Mouse (Mus musculus) stomach, postnatal 0 days (tissue): ENCODE measurements around the gene Stard13. TPM values are rescaled to one million over a fixed set of nuclear protein-coding genes. Genes with fewer than 3 reads are reported as not detected.

Experiments used
- ATAC-seq: fragments of 200-750 bp; cut with Nextera tagmentation; 2 replicates; pipeline ENCODE4 v1.8.0; 2017; ENCODE audit not compliant: low FRiP score, low TSS enrichment
- DNase-seq: peaks from one replicate; pipeline ENCODE4 v3.0.0-alpha.2; 2016; ENCODE audit warnings: low spot score
- H3K27ac ChIP-seq: fragments of 300-500 bp; sonication (generic); replicated peaks from 2 replicates; pipeline ENCODE4 v1.5.1; 2014; ENCODE audit warnings: mild to moderate bottlenecking, control low read depth
- H3K27me3 ChIP-seq: fragments of 300-500 bp; sonication (generic); 2 replicates; pipeline ENCODE4 v1.6.1; 2014; ENCODE audit warnings: low read length; ENCODE audit not compliant: control insufficient read depth, insufficient read depth
- H3K36me3 ChIP-seq: fragments of 300-500 bp; sonication (generic); 2 replicates; pipeline ENCODE4 v1.6.1; 2014; ENCODE audit warnings: low read length, mixed read lengths; ENCODE audit not compliant: control insufficient read depth, insufficient read depth
- H3K4me1 ChIP-seq: fragments of 300-500 bp; sonication (generic); replicated peaks from 2 replicates; pipeline ENCODE4 v1.6.1; 2014; ENCODE audit warnings: antibody characterized with exemption; ENCODE audit not compliant: control insufficient read depth, insufficient read depth
- H3K4me2 ChIP-seq: fragments of 300-500 bp; sonication (generic); replicated peaks from 2 replicates; pipeline ENCODE4 v1.6.1; 2014; ENCODE audit warnings: low read depth, mild to moderate bottlenecking, control low read depth, moderate library complexity
- H3K4me3 ChIP-seq: fragments of 300-500 bp; sonication (generic); 2 replicates; pipeline ENCODE4 v1.5.1; 2014; ENCODE audit warnings: low read depth, low read length, control low read depth
- H3K9ac ChIP-seq: fragments of 300-500 bp; sonication (generic); 2 replicates; pipeline ENCODE4 v1.6.1; 2014; ENCODE audit warnings: mild to moderate bottlenecking, low read length, control low read depth, mixed read lengths
- H3K9me3 ChIP-seq: fragments of 300-500 bp; sonication (generic); 2 replicates; pipeline ENCODE4 v1.6.1; 2016; ENCODE audit warnings: low read length; ENCODE audit not compliant: control insufficient read depth
- CTCF ChIP-seq: IDR thresholded peaks from 2 replicates; pipeline ENCODE4 v1.5.1; 2016; ENCODE audit warnings: antibody characterized with exemption, low read depth, mild to moderate bottlenecking, moderate library complexity
- EP300 ChIP-seq: optimal IDR thresholded peaks from 2 replicates; pipeline ENCODE3; 2016; ENCODE audit warnings: antibody characterized with exemption
- WGBS: fragments of 180-500 bp; shearing (Covaris S2); extraction: QIAGEN DNeasy Blood & Tissue Kit; methylation state at CpG from one replicate; pipeline ENCODE4 v1.1.7; 2014; 5-methylcytosine and 5-hydroxymethylcytosine counted together
- polyA plus RNA-seq: library from polyadenylated mRNA; unstranded; fragments of >200 nt; fragmentation: Nextera tagmentation; extraction: Ambion mirVana; gene quantifications from 2 replicates; pipeline ENCODE4 v1.2.1, GENCODE M21; 2015

Gene Stard13
- polyA plus RNA-seq, 1 experiment from 2014 or later: 6.1 TPM

- H3K36me3 ChIP-seq: no peaks in the 10 kb centered on the region
- H3K4me3 ChIP-seq: peak overlapping the region; percentile 62
- no peak for TF ChIP-seq CTCF
- DNase-seq (peak; percentile 33), ATAC-seq (0 out of 2 replicates have a peak, but pooled peaks have one; percentile 17)
- 36% methylated on average over 11 of the region's 13 CpGs for WGBS
- H3K4me1 ChIP-seq: 0 out of 2 replicates have a peak, but pooled peaks cover 3% of the 10 kb centered on the region
- H3K4me2 ChIP-seq: peak overlapping the region; percentile 96
- peak overlapping the region; percentile 79 for H3K9ac ChIP-seq
- H3K27ac ChIP-seq: no peak overlapping the region
- H3K27me3 ChIP-seq: no peaks in the 10 kb centered on the region
- no peaks in the 10 kb centered on the region for H3K9me3 ChIP-seq
These were observed 898 bp downstream of the Stard13 start for GRCm38 (mm10) chr5:151232576-151233299.

- Histone ChIP-seq H3K4me1 (0 out of 2 replicates have a peak, but pooled peaks cover 3% of the 10 kb centered on the region), H3K27ac (no peak overlapping the region), H3K4me2 (no peak overlapping the region), H3K36me3 (no peaks in the 10 kb centered on the region), H3K9ac (no peak overlapping the region), H3K27me3 (no peaks in the 10 kb centered on the region), H3K9me3 (no peaks in the 10 kb centered on the region), H3K4me3 (no peak overlapping the region)
- TF ChIP-seq CTCF (no peak), EP300 (no peak)
- DNase-seq: no peak
- 75% methylated on average over 7 of the region's 7 CpGs for WGBS
- ATAC-seq: no peak
These were observed 1.8 kb downstream of the Stard13 start for GRCm38 (mm10) chr5:151231861-151232260.

- H3K27me3 ChIP-seq: no peaks in the 10 kb centered on the region
- 0 out of 2 replicates have a peak, but pooled peaks cover 3% of the 10 kb centered on the region for H3K4me1 ChIP-seq
- no peaks in the 10 kb centered on the region for H3K9me3 ChIP-seq
- no peak overlapping the region for H3K4me2 ChIP-seq
- TF ChIP-seq CTCF: no peak
- no peak for TF ChIP-seq EP300
- H3K4me3 ChIP-seq: no peak overlapping the region
- DNase-seq: no peak
- 62% methylated on average over 4 of the region's 4 CpGs for WGBS
- no peak overlapping the region for H3K9ac ChIP-seq
- no peak overlapping the region for H3K27ac ChIP-seq
- ATAC-seq: no peak
- H3K36me3 ChIP-seq: no peaks in the 10 kb centered on the region
These were observed 2.2 kb downstream of the Stard13 start for GRCm38 (mm10) chr5:151231411-151231810.

GRCm38 (mm10) chr5:151230427-151230826 lies 3.2 kb downstream of the Stard13 start:
- 87% methylated on average over 4 of the region's 4 CpGs for WGBS

GRCm38 (mm10) chr5:151228367-151229005 lies 5.2 kb downstream of the Stard13 start:
- Histone ChIP-seq H3K4me1 (0 out of 2 replicates have a peak, but pooled peaks cover 3% of the 10 kb centered on the region), H3K36me3 (no peaks in the 10 kb centered on the region), H3K27me3 (no peaks in the 10 kb centered on the region), H3K4me3 (no peak overlapping the region), H3K9ac (no peak overlapping the region), H3K27ac (no peak overlapping the region), H3K4me2 (no peak overlapping the region), H3K9me3 (no peaks in the 10 kb centered on the region)
- DNase-seq: no peak
- no peak for TF ChIP-seq EP300
- TF ChIP-seq CTCF: no peak
- 80% methylated on average over 13 of the region's 13 CpGs for WGBS
- no peak for ATAC-seq

More at GRCm38 (mm10) chr5:151230427-151230826, 3.2 kb downstream of the Stard13 start:
- no peak for DNase-seq
- H3K36me3 ChIP-seq: no peaks in the 10 kb centered on the region
- H3K9me3 ChIP-seq: no peaks in the 10 kb centered on the region
- no peak overlapping the region for H3K9ac ChIP-seq
- H3K4me3 ChIP-seq: no peak overlapping the region
- no peak for ATAC-seq
- no peak overlapping the region for H3K4me2 ChIP-seq
- TF ChIP-seq CTCF: no peak
- TF ChIP-seq EP300: no peak
- H3K27ac ChIP-seq: no peak overlapping the region
- H3K27me3 ChIP-seq: no peaks in the 10 kb centered on the region
- H3K4me1 ChIP-seq: 0 out of 2 replicates have a peak, but pooled peaks cover 3% of the 10 kb centered on the region
